Mouse (Mus musculus) midbrain, embryonic 11.5 days (tissue): ENCODE data around the gene Slc5a10. TPM values are rescaled to one million over a fixed set of nuclear protein-coding genes. Genes with fewer than 3 reads are reported as not detected.
A peak's percentile ranks its signal among the peaks of the same experiment; 100 is the strongest.

ENCODE experiments used
- ATAC-seq: fragments of 200-750 bp; cut with Nextera tagmentation; 2 replicates; pipeline ENCODE4 v1.8.0; 2017; ENCODE audit warnings: moderate TSS enrichment, moderate library complexity; ENCODE audit not compliant: low FRiP score
- DNase-seq: peaks from one replicate; pipeline ENCODE4 v3.0.0; 2015; ENCODE audit warnings: low spot score; ENCODE audit errors: missing footprints
- H3K27ac ChIP-seq: fragments of 300-500 bp; sonication (generic); 2 replicates; pipeline ENCODE4 v1.5.1; 2014; ENCODE audit warnings: low read depth, low read length
- H3K27me3 ChIP-seq: fragments of 300-500 bp; sonication (generic); 2 replicates; pipeline ENCODE4 v1.6.1; 2014; ENCODE audit warnings: mild to moderate bottlenecking, low read length, moderate library complexity, mixed read lengths; ENCODE audit not compliant: control insufficient read depth, insufficient read depth
- H3K36me3 ChIP-seq: fragments of 300-500 bp; sonication (generic); 2 replicates; pipeline ENCODE4 v1.6.1; 2014; ENCODE audit warnings: mild to moderate bottlenecking, low read length, moderate library complexity, mixed read lengths; ENCODE audit not compliant: control insufficient read depth, insufficient read depth
- H3K4me1 ChIP-seq: fragments of 300-500 bp; sonication (generic); 2 replicates; pipeline ENCODE4 v1.6.1; 2014; ENCODE audit warnings: low read length; ENCODE audit not compliant: control insufficient read depth, insufficient read depth
- H3K4me2 ChIP-seq: fragments of 300-500 bp; sonication (generic); 2 replicates; pipeline ENCODE4 v1.6.1; 2014; ENCODE audit warnings: mild to moderate bottlenecking, moderate library complexity
- H3K4me3 ChIP-seq: fragments of 300-500 bp; sonication (generic); 2 replicates; pipeline ENCODE4 v1.5.1; 2014; ENCODE audit warnings: low read depth, low read length
- H3K9ac ChIP-seq: fragments of 300-500 bp; sonication (generic); 2 replicates; pipeline ENCODE4 v1.6.1; 2014; ENCODE audit warnings: low read length
- H3K9me3 ChIP-seq: fragments of 300-500 bp; sonication (generic); 2 replicates; pipeline ENCODE4 v1.6.1; 2016; ENCODE audit warnings: low read length; ENCODE audit not compliant: control insufficient read depth
- WGBS: fragments of 180-500 bp; shearing (Covaris S2); extraction: QIAGEN DNeasy Blood & Tissue Kit; methylation state at CpG from one replicate; pipeline ENCODE4 v1.1.7; 2014; 5-methylcytosine and 5-hydroxymethylcytosine counted together
- polyA plus RNA-seq: library from polyadenylated mRNA; unstranded; fragments of >200 nt; fragmentation: Nextera tagmentation; extraction: Ambion mirVana; gene quantifications from 2 replicates; pipeline ENCODE4 v1.2.1, GENCODE M21; 2014

The Slc5a10 gene
- polyA plus RNA-seq: not detected in 2 replicates

GRCm38 (mm10) chr11:61720636-61721035, at the start of gene Slc5a10:
Gene Slc5a10, minus strand, starts transcription at chr11:61720826.
- WGBS: 81% methylated on average over 3 of the region's 3 CpGs
- no peak for ATAC-seq

GRCm38 (mm10) chr11:61761584-61762407, 41.2 kb upstream of the Slc5a10 start, which contains the start of gene Prpsap2:
Gene Prpsap2, minus strand, starts transcription at chr11:61762088.
- DNase-seq (peak; percentile 100), ATAC-seq (peak; percentile 96)
- Histone ChIP-seq H3K27ac (peak within 1 kb of the TSS; percentile 79), H3K4me1 (peaks cover 7% of the 10 kb centered on the region; the same call in 1 of the 2 replicates), H3K4me3 (peak within 1 kb of the TSS; percentile 63), H3K9ac (peak within 1 kb of the TSS; percentile 90), H3K27me3 (no peaks in the 10 kb centered on the region), H3K36me3 (no peaks in the 10 kb centered on the region; the same call in 1 of the 2 replicates), H3K9me3 (no peaks in the 10 kb centered on the region), H3K4me2 (peak within 1 kb of the TSS; percentile 64)
- under 1% methylated on average over 51 of the region's 51 CpGs for WGBS

More at GRCm38 (mm10) chr11:61720636-61721035, at the start of gene Slc5a10:
- DNase-seq: no peak
- no peak within 1 kb of the TSS for H3K27ac ChIP-seq
- no peaks in the 10 kb centered on the region for H3K27me3 ChIP-seq
- no peak within 1 kb of the TSS for H3K4me2 ChIP-seq
- H3K4me1 ChIP-seq: no peaks in the 10 kb centered on the region
- H3K9ac ChIP-seq: no peak within 1 kb of the TSS
- no peak within 1 kb of the TSS for H3K4me3 ChIP-seq
- no peaks in the 10 kb centered on the region for H3K9me3 ChIP-seq
- no peaks in the 10 kb centered on the region for H3K36me3 ChIP-seq

- no peaks in the 10 kb centered on the region for H3K27me3 ChIP-seq
- peak overlapping the region; percentile 63; the same call in 1 of the 2 replicates for H3K4me3 ChIP-seq
- no peak overlapping the region for H3K27ac ChIP-seq
- no peak overlapping the region for H3K9ac ChIP-seq
- DNase-seq (peak; percentile 86), ATAC-seq (no peak)
- H3K4me2 ChIP-seq: peak overlapping the region; percentile 64
- H3K36me3 ChIP-seq: no peaks in the 10 kb centered on the region; the same call in 1 of the 2 replicates
- peaks cover 7% of the 10 kb centered on the region; the same call in 1 of the 2 replicates for H3K4me1 ChIP-seq
- WGBS: 72% methylated on average over 5 of the region's 5 CpGs
- H3K9me3 ChIP-seq: no peaks in the 10 kb centered on the region
Observed at GRCm38 (mm10) chr11:61760518-61760917, 39.9 kb upstream of the Slc5a10 start.

- Histone ChIP-seq H3K4me3 (no peak overlapping the region), H3K27ac (no peak overlapping the region), H3K27me3 (no peaks in the 10 kb centered on the region), H3K4me2 (no peak overlapping the region), H3K4me1 (peaks cover 7% of the 10 kb centered on the region; the same call in 1 of the 2 replicates), H3K9ac (no peak overlapping the region), H3K36me3 (peaks cover 5% of the 10 kb centered on the region; the same call in 1 of the 2 replicates), H3K9me3 (no peaks in the 10 kb centered on the region)
- 85% methylated on average over 2 of the region's 2 CpGs for WGBS
- no peak for ATAC-seq
- DNase-seq: no peak
Observed at GRCm38 (mm10) chr11:61757151-61757550, 36.5 kb upstream of the Slc5a10 start.

GRCm38 (mm10) chr11:61751612-61752011, 31.0 kb upstream of the Slc5a10 start:
- Histone ChIP-seq H3K4me3 (no peak overlapping the region), H3K27me3 (no peaks in the 10 kb centered on the region), H3K4me2 (no peak overlapping the region), H3K36me3 (peaks cover 8% of the 10 kb centered on the region; the same call in 1 of the 2 replicates), H3K27ac (no peak overlapping the region), H3K9ac (no peak overlapping the region), H3K9me3 (no peaks in the 10 kb centered on the region), H3K4me1 (no peaks in the 10 kb centered on the region)
- ATAC-seq: no peak
- WGBS: 83% methylated on average over 5 of the region's 5 CpGs
- no peak for DNase-seq

- Histone ChIP-seq H3K4me3 (no peak overlapping the region), H3K9ac (no peak overlapping the region), H3K27me3 (no peaks in the 10 kb centered on the region), H3K4me1 (no peaks in the 10 kb centered on the region), H3K4me2 (no peak overlapping the region), H3K27ac (no peak overlapping the region), H3K9me3 (no peaks in the 10 kb centered on the region), H3K36me3 (peaks cover 8% of the 10 kb centered on the region; the same call in 1 of the 2 replicates)
- ATAC-seq: no peak
- 89% methylated on average over 3 of the region's 3 CpGs for WGBS
- DNase-seq: no peak
Observed at GRCm38 (mm10) chr11:61747161-61747560, 26.5 kb upstream of the Slc5a10 start.

- no peaks in the 10 kb centered on the region for H3K9me3 ChIP-seq
- H3K4me3 ChIP-seq: no peak overlapping the region
- DNase-seq (no peak), ATAC-seq (no peak)
- peaks cover 11% of the 10 kb centered on the region; the same call in 1 of the 2 replicates for H3K36me3 ChIP-seq
- H3K27me3 ChIP-seq: no peaks in the 10 kb centered on the region
- H3K27ac ChIP-seq: no peak overlapping the region
- no peaks in the 10 kb centered on the region for H3K4me1 ChIP-seq
- no peak overlapping the region for H3K9ac ChIP-seq
- 96% methylated on average over 9 of the region's 9 CpGs for WGBS
- no peak overlapping the region for H3K4me2 ChIP-seq
Observed at GRCm38 (mm10) chr11:61745781-61746180, 25.2 kb upstream of the Slc5a10 start.

GRCm38 (mm10) chr11:61744460-61744859, 23.8 kb upstream of the Slc5a10 start:
- Histone ChIP-seq H3K4me2 (no peak overlapping the region), H3K4me3 (no peak overlapping the region), H3K9ac (no peak overlapping the region), H3K9me3 (no peaks in the 10 kb centered on the region), H3K27ac (no peak overlapping the region), H3K36me3 (peaks cover 18% of the 10 kb centered on the region; the same call in 1 of the 2 replicates), H3K27me3 (no peaks in the 10 kb centered on the region), H3K4me1 (no peaks in the 10 kb centered on the region)
- ATAC-seq (no peak), DNase-seq (no peak)
- WGBS: 63% methylated on average over 3 of the region's 3 CpGs

GRCm38 (mm10) chr11:61743768-61744167, 23.1 kb upstream of the Slc5a10 start:
- Histone ChIP-seq H3K9ac (no peak overlapping the region), H3K27me3 (no peaks in the 10 kb centered on the region), H3K27ac (no peak overlapping the region), H3K4me3 (no peak overlapping the region), H3K36me3 (peaks cover 18% of the 10 kb centered on the region; the same call in 1 of the 2 replicates), H3K4me2 (no peak overlapping the region), H3K9me3 (no peaks in the 10 kb centered on the region), H3K4me1 (no peaks in the 10 kb centered on the region)
- ATAC-seq (no peak), DNase-seq (no peak)
- WGBS: 67% methylated on average over 3 of the region's 3 CpGs
